Mouse (Mus musculus) T-helper 2 cell (primary cell): Measurements from ENCODE around the gene Hddc3.

Experiments
- in situ Hi-C: fragments of 300-600 bp; cut with MboI, MseI; formaldehyde crosslinking; loops from one replicate; pipeline ENCODE4 v1.15.1; 2025; ENCODE audit warnings: high pct_unique_total_duplicates

Hddc3 gene

GRCm38 (mm10) chr7:80330278-80330677 is 12.6 kb upstream of the Hddc3 start:
- in situ Hi-C loops, result no loop called here

- in situ Hi-C loops, result no loop called here
Measured at GRCm38 (mm10) chr7:80331433-80331832, 11.5 kb upstream of the Hddc3 start.

DNA sequence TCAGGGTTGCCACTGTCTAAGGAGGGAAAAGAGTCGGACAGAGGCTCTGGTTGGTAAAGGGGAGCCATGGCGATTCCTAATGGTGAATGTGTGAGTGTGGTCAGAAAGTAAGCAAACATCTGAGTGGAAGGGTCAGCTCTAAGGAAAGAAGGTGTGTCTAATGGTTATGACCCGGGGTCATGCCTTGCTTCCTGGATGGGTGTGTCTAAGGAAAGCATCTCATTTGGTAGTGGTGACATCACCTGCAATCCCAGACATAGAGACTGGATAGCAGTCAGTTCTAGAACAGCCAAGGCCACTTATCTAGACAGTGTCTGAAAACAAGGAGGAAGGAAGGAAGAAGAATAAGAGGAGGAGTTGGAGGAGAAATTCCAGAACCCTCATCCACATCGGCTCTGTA is 8.1 kb upstream of the Hddc3 start:
- in situ Hi-C loops, result no loop called here

- in situ Hi-C loops, result no loop called here
Measured at GRCm38 (mm10) chr7:80336932-80337331, 6.0 kb upstream of the Hddc3 start.

DNA sequence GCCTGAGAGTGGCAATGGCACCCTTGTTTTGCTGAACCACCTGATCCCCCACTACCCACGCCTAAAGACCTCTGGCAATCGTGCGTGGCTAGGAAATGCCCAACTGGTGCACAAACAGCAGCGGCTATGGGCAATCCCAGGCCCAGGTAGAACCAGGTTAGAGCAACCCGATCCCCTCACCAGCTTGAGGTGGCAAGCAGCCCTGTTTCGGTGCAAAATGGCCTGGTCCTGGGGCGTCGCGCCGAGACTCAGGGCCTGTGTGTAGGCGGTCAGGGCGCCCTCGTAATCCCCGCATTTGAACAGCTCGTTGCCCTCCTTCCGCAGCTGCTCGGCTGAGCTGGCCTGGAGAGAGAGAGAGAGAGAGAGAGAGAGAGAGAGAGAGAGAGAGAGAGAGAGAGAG is 3.5 kb upstream of the Hddc3 start:
- in situ Hi-C loops, result no loop called here

DNA sequence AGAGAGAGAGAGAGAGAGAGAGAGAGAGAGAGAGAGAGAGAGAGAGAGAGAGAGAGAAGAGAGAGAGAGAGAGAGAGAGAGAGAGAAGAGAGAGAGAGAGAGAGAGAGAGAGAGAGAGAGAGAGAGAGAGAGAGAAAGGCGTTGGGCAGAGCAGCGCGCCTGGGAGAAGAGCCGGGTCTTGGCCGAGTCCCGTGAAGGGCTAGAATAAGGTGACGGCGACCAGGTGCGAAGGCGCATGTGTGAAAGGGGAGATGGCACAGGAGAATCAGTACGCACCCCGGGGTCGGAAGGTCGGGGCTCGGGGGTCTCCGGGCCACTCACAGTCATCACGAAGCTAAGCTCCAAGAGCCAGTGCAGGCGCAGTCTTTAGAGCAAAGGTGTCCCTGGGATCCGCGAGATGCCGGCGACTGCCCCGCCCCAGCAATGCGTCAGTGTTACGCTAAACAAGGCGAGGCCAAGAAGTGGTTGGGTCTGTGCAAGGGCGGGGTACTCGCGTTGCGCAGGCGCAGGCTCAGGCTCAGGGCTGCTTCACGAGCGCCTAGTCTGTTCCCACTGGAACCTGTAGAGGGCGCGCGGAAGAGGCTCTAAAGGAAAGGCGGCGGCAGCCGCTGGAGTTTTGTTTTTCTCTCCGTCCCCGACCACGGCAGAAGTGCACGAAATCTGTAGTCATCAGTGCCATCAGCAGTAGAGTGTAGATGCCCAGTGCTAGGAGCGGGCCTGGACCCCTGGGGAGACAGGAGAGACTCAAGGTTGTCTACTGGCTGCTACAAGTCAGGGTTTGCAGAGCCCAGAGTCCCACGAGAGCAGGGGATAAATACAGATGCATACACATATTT is 2.9 kb upstream of the Hddc3 start:
- in situ Hi-C loops, result no loop called here

DNA sequence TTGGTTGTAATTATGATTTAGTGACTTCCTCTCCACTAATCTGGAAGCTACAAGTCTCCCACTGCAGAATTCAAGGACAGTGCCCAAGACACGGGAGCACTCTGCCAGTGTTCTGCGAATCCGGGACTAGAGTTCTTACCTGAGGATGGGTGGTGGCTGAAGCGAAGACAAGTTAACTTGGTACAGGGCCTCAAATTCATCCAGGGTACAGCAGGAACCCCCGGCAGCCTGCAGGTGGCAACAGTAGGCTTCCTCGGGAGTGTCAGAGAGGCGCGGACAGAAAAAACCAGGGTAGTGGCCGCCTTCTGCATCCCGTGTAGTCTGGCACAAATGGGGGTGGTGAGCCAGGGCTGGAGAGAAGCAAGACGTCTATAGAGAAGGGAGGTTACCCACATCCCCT is 2.1 kb upstream of the Hddc3 start, which contains the start of gene Unc45a:
TSS of gene Unc45a (minus strand) at position 213 of the 400 bp plus-strand sequence.
- in situ Hi-C loops, result no loop called here

DNA sequence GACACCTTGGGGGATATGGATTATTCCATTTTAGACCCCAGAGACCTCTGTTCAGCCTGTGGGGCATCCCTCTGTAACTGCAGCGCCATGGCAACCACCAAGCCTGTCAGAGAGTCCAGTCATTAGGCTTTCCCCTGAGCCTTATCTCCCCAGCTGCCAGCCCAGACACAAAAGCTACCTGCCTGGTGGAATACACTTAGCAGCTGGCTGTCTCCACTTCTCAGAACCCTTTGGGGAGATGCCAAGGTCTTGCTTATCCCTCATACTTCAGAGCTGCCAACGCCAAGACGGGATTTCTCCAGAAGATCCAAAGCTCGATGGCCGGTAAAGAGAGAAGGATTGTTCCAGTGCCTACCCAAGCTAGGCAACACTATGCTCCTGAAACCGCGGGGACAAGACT is 1.1 kb upstream of the Hddc3 start:
- in situ Hi-C loops, result no loop called here

GRCm38 (mm10) chr7:80343270-80344018 is 540 bp downstream of the Hddc3 start:
- in situ Hi-C loops, result no loop called here

DNA sequence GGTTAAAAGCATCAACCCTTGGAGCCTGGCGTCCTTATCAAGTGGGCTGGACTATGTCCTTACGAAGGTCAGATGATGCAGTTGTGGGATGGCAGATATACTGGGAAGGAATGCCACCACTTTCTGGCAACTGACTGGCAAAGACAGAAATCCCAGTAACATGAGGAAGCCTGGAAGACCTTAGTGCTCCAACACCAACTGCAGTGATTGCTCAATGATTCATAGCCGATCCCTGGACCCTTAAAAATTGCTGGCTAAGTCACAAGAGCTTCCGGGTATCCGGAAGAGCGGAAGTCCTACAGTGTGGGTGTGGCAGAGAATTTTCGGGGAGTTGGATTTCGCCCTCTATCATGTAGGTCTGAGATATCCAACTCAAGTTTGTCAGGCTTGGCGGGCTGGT is 3.3 kb downstream of the Hddc3 start:
- in situ Hi-C loops, result no loop called here

DNA sequence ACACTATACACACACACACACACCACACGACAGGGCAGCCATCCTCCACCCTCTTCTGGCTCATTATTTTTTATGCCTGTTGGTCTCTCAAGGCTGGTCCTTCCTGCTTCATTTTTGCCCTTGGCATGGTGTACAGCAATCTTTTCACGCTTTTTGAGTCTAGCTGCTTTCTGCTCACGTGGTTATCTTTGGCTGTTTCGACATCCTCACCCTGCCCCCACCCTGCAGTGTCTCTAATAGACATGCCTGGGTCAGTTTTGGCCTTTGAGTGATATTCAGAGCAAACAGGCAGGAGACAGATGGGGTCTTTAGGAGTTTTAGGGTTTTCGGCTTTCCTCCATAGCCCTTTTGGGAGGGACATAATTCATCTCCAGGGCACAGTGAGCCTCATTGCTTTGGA is 3.9 kb downstream of the Hddc3 start:
- in situ Hi-C loops, result no loop called here

DNA sequence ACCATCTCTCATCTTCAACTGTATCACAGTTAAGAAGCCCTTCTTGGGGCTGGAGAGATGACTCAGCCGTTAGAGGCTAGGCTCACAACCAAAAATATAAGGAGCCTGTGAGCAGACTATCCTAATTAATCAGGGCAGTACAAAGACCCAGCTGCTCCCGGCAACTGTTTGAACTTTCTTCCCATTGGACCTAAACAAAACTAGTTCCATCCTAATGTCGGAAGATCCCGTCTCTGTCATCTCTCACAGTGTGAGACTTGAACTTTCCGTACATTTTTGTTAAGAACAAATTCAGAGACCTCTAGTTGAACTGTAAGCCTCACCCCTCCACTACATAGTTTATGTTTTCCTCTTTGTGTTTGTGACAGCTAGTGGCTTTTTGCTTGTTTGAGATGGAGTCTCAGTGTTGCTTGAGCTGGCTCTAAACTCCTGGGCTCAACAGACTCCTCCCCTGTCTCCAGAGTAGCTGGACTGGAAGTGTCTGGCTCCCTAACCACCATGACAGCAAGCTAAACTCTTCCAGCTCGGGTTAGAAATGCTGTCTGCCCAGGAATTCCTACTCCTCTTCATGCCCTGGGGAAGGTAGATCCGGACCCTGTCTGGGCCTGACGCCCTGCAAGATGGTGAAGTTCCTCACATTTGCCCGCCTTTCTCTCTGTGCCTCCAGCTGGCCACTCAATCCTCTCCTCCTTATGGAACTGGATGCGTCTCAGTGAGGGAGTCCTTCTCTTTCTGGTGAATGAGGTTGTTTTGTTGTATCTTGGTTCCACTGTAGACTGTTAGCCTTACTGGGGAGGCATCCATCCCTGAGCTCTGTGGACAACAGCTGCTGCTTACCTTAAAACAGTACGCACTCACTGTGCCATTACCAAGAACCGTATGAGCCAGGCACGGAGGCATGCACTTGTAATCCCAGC is 5.0 kb downstream of the Hddc3 start:
- in situ Hi-C loops, result no loop called here

DNA sequence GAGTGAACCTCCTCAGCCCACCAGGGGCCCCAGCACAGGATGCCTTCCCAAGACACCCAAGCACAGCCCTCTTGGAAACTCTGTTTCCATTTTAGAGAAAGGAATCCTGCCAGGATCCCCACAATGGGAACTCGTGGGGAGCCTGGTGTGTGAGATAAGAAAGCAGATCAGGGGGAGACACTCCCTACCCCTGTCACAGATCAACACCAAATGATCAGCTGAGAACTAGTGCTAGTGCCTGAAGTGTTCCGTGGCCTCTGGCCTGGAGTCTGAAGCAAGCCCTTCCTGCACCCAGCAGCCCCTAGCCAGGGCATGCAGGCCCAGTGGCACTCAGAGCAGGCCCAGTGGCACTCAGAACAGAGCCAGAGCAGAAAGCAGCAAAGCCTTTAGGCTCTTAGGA is 7.9 kb downstream of the Hddc3 start:
- in situ Hi-C loops, result no loop called here

DNA sequence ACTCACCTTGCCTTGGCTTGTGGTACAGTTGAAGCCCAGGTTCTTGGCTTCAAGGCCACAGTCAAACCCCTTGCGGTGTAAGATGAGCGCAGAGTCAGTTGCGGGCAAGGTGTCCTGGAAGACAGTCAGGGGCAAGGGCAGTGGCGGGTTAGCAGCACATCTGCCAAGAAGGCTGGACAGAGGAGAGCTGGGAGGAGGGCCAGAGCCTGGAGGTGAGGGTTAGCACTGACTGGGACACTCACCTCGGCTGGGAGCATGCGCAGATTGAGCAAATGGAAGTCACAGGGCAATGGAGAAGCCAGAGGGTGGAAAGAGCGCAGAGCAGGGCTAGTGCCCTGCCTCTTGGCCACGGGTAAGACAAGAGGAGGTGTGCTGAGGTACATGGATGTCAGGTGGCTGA is 10.0 kb downstream of the Hddc3 start:
- in situ Hi-C loops, result no loop called here

DNA sequence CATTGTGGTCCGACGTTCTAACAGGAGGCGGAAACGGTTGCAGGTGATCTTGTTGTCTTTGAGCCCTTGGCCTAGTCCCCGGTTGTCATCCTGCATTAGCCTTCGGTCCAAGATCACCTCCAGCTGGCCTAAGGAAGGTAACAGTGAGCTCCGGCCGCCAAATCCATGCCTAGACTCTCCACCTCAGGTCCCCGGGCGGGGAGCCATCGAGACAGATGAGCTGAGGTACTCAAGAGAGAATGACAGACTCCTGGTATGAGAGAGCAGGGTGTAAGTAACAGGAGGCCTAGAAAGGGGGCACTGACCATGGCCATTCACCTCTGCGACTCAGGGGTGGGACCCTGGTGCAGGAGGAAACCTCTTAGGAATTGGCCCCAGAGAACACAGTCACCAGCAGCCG is 13.4 kb downstream of the Hddc3 start:
- in situ Hi-C loops, result no loop called here

GRCm38 (mm10) chr7:80357156-80357555 is 14.3 kb downstream of the Hddc3 start:
- in situ Hi-C loops, result no loop called here

DNA sequence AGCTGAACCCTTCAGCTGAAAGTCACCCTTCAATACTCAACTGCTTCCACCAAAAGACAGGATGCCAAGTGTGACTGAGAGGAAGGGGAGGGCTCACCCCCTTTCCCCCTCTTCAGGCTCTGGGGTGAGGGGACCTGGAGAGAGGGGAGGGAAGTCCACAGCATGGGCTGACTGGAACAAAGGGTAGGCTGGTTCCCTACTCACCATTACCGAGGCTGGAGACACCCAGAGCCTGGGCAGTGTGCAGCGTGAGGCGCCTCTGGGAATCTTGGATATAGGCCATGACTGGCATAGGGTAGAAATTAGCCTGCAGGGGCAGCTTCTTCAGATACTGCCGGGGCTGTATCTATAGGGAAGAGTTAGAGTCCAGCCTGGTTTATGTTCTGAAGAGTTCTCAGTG is 15.1 kb downstream of the Hddc3 start:
- in situ Hi-C loops, result no loop called here

DNA sequence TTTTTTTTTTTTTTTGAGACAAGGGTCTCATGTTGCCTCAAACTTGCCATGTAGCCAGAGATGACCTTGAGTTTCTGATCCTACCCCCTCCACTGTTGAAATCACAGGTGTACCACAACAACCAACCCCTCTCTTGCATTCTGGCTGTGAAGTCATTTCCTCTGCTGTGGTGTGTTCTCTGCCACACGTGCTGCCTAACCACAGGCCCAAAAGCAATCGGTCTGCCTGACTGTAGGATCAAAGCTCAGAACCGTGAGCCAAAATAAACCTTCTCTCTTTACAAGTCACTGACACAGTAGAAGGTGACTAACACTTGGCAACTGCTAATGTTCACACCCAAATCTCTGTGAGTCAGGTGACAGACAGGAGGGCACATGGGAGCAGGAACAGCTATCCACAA is 17.5 kb downstream of the Hddc3 start:
- in situ Hi-C loops, result no loop called here

DNA sequence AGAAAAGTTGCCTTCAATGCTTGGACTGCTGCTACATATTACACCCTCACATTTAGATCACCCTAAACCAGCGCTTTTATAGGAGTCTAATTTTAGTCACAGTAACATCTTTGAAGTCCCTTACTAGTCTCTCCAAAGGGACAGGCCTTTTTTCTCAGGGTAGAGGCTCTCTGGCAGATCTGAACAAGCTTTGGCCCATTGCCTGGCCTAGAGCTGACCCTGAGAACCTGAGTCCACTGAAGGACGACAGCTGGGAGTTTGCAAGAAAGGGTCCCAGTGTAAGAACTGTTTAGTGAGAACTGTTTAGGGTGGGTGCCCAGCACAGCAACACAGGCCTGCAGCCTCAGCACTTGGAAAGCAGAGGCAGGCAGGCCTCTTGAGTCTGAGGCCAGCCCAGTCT is 22.9 kb downstream of the Hddc3 start:
- in situ Hi-C loops, result no loop called here

DNA sequence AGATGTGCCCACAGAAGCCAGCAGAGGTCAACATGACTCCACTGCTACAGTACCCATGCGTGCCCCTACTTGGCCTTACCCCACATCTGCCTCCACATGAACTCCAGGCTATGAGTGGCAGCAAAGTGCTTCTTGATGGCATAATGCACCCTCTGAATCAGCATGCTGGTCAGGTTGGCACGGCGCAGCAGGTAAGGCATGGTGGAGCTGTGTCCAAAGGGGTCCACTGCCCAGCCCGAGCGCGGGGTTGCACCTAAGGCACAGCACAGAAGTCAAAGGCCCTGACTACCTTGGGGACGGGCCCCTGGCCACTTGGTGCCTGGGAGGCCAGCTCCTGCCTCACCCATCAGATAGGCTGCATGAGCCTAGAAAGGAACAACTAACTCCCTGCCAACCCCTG is 24.3 kb downstream of the Hddc3 start:
- in situ Hi-C loops, result no loop called here

DNA sequence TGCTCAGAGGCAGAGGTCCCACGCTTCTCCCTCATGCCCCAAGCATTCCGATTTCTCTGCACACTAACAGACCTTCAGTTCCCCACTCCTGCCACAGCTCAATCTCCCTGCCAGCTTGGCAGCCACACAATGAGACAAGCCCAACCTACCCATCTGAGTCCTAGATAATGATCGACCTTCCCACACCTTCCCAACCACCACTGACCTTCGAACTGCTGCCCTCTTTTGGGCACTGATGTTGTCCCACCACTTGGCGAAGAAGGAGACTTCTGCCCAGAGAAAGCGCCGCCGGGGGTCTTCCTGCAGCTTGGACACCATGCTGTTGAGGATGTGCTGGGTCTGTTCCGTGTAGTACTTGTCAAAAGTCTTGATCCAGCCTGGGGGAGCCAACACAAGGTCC is 25.1 kb downstream of the Hddc3 start:
- in situ Hi-C loops, result no loop called here
